Mouse (Mus musculus): Measurements from ENCODE around the gene Adora2b.

The Adora2b gene

GRCm38 (mm10) chr11:62248401-62249244, at the start of gene Adora2b:
TSS of gene Adora2b (plus strand) at chr11:62248984.
- peak; percentile 26 to 31 for DNase-seq

- no peak for DNase-seq
Measured at GRCm38 (mm10) chr11:62200901-62201512, 47.8 kb upstream of the Adora2b start.

- DNase-seq = no peak
Measured at GRCm38 (mm10) chr11:62202645-62203044, 46.1 kb upstream of the Adora2b start.

- DNase-seq = no peak
Measured at GRCm38 (mm10) chr11:62209111-62209510, 39.7 kb upstream of the Adora2b start.

- no peak for DNase-seq
Measured at GRCm38 (mm10) chr11:62209891-62210290, 38.9 kb upstream of the Adora2b start.

- no peak for DNase-seq
Measured at GRCm38 (mm10) chr11:62213384-62213989, 35.3 kb upstream of the Adora2b start.

- no peak for DNase-seq
Measured at GRCm38 (mm10) chr11:62215107-62215506, 33.7 kb upstream of the Adora2b start.

GRCm38 (mm10) chr11:62217751-62218150, 31.0 kb upstream of the Adora2b start:
- DNase-seq = no peak

GRCm38 (mm10) chr11:62220756-62221510, 27.9 kb upstream of the Adora2b start:
- no peak for DNase-seq

GRCm38 (mm10) chr11:62223416-62223815, 25.4 kb upstream of the Adora2b start:
- DNase-seq = no peak

- DNase-seq = no peak
Measured at GRCm38 (mm10) chr11:62223962-62224361, 24.8 kb upstream of the Adora2b start.

GRCm38 (mm10) chr11:62224797-62225196, 24.0 kb upstream of the Adora2b start:
- DNase-seq = no peak

- no peak for DNase-seq
Measured at GRCm38 (mm10) chr11:62240631-62241261, 8.0 kb upstream of the Adora2b start.

- DNase-seq = no peak
Measured at GRCm38 (mm10) chr11:62243871-62244270, 4.9 kb upstream of the Adora2b start.

- DNase-seq = no peak
Measured at GRCm38 (mm10) chr11:62244471-62244870, 4.3 kb upstream of the Adora2b start.

- no peak for DNase-seq
Measured at GRCm38 (mm10) chr11:62247759-62248400, 904 bp upstream of the Adora2b start.

- no peak for DNase-seq
Measured at GRCm38 (mm10) chr11:62249266-62250037, 668 bp downstream of the Adora2b start.

- DNase-seq = no peak
Measured at GRCm38 (mm10) chr11:62251047-62251446, 2.3 kb downstream of the Adora2b start.

GRCm38 (mm10) chr11:62253380-62253779, 4.6 kb downstream of the Adora2b start:
- no peak for DNase-seq

GRCm38 (mm10) chr11:62259214-62259613, 10.4 kb downstream of the Adora2b start:
- DNase-seq = no peak

GRCm38 (mm10) chr11:62263599-62263998, 14.8 kb downstream of the Adora2b start:
- DNase-seq = no peak
